Mouse (Mus musculus) kidney, adult 11 months (tissue): Measurements from ENCODE around the gene Gm11020.

Source experiments
- DNase-seq: peaks from one replicate; pipeline ENCODE4 v3.0.0; 2022

Gm11020 gene

DNA sequence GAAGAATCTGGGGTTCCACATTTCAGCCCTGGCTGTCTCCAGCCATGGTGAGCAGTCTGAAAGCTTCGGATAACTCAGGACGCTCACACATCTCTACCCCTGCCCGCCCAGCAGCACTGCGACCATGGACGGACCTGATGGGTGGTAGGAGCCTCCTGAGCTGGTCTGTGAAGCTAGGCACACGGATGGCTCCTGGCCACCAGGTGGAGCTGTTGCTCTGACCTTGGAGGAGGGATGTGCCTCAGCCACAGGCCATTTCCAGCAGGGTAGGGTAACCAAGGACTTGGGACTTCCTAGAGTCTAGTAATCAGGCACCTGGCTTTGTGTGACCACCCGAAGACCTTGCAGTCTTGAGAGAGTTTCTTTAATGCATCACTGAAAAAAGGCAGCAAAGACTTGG lies 22.6 kb downstream of the Gm11020 start:
- DNase-seq: peak; percentile 78

DNA sequence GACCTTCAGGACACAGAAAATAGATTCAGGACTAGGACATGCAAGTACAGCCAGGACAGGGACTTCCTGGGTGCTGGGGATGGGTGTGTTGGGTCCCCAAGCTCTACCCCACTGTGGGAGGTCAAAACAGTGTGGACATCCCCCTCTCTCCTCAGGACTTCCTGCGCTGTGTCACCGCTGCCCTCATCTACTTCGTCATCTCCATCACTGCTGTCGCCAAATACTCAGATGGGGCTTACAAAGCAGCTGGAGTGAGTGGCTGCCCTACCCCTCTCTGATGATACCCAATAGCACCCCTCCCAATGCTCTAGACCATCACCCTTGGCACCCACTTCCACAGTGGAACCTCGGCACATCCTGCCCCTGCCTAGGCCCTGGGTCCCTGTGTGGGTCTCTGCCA lies 23.3 kb downstream of the Gm11020 start:
- no peak for DNase-seq

DNA sequence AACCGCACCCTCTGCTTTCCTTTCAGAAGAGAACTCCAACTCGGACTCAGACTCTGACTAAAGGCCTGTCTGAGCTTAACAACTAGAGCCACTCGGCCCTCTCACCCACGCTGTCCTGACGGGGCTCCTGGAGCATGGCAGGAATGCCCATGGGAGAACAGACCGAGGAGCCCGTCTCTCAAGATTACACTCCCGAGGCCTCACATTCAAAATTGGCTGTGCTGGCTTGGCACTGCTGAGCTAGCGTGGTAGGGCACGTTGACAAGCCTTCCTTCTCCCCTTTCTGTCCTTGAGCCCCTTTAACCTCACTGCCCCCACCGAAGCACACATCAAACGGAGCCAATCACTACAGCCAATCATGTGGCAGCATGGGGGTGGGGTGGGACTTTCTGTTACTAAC lies 25.3 kb downstream of the Gm11020 start:
- no peak for DNase-seq

DNA sequence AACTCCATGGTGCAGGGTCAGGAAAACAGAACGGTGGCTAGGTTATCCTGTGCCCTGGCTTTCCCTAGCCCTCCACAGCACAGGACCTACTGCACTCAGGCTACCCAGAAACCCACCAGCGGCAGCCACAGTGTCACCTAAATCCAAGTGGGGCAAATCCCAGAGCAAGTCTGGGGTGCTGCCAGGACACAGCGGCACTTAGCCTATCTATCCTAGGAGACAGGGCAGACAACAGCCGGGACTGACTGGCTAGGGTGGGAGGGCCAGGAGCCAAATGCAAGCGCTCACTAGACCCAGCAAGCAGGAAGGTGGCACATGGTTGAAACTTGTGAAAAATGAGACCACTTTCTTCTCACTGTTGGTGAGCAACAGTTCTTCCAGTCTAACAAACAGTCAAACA lies 27.6 kb downstream of the Gm11020 start:
- no peak for DNase-seq

DNA sequence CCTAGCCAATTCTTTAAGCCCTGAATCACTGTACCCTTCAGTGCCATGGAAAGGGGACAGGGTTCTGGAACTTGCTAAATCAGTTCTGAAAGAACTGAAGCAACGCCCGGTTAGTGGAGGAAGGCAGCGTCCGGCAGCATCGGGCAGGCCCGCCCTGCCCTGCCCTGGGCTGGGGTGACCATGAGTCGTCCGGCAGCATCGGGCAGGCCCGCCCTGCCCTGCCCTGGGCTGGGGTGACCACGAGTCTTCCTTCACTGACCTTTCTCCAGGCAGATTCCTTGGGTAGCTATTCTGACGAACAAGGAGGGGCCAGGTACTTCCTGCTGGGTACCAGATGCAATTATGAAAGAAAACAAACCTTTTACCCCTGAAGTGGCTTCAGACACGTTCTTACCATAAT lies 28.7 kb downstream of the Gm11020 start:
- DNase-seq: no peak

DNA sequence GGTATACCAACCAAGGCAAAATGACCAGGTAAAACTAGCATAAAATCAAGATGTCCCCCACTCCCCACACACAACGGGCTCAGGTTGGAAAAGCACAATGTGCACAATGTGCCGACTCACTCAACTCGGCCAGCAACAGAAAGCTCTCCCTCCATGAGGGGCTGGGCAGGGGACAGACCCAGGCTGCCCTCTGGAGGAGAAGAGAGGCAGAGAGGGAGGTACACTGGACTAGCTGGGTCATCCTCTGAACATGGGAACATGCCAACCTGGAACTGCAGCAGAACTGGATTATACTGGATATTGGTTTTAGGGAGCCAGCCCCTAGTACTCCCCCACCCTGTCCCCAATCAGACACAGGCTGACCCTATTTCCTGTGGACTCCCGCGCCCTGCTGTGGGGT lies 31.8 kb downstream of the Gm11020 start:
- DNase-seq: no peak

DNA sequence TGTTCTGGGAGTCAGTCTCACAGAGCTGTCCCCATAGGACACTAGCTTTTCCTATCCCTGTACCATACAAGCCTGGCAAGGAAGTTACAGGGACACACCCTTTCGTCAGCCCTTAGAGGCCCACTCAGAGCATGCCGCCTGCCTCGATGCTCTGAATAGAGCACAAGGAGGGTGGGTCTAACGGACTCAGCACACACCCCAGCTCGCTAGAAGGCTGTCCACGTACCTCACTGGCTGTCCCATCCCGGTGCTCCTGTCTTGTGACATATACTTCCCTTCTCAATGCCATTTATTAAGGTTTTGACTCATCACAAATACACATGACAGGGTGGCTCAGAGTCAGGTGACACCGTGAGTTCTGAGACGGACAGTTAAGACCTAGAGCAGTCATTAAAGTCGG lies 33.1 kb downstream of the Gm11020 start:
- DNase-seq: no peak

DNA sequence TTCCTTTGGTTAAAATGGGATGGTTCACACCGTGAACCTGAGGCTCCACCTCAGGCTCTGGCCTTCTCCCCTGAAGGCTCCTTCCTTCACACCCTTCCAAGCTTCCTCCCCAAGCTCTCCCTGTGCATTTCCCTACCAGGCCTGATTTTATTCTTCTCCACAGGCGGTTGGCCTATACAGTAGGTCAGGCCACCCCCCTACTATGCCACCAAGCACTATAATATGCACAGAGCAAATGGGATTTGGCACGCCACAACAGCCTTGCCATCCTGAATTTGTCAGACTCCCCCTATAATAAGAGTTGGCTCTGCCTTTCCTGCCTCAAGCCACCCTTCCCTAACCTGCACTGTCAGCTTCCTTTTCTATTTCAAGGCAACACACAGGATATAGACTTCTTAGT lies 37.3 kb downstream of the Gm11020 start:
- no peak for DNase-seq

DNA sequence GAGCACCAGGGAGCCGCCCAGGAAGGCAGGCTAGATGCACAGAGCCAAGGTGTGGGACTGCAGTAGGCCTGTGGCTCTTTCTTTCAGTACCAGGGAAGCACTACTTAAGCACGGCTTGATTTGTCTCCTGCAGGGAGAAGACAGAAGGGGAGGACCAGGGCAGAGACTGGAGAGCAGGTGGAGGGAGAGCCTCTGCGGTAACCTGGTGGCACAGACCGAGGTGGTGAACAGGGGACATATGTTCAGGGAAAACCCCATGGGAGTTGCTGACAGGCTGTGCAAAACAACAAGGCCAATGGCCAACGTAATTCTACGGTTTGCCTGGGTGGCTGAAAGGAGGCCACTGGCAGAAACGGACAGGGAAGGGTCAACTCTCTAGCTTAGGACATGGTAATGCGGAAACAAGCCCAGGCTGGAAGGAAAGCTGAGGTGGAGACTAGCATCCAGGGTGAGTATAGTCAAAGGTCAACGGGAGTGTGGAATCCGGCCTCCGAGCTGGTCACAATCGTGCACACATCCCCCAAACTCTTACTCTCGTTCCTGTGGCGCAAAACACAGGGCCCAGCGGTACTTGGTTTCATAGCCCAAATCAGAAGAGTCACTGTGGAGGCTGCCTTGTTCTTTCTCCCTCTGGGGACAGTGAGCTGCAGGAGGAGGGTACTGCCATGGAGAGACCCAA lies 38.5 kb downstream of the Gm11020 start:
- DNase-seq: no peak

DNA sequence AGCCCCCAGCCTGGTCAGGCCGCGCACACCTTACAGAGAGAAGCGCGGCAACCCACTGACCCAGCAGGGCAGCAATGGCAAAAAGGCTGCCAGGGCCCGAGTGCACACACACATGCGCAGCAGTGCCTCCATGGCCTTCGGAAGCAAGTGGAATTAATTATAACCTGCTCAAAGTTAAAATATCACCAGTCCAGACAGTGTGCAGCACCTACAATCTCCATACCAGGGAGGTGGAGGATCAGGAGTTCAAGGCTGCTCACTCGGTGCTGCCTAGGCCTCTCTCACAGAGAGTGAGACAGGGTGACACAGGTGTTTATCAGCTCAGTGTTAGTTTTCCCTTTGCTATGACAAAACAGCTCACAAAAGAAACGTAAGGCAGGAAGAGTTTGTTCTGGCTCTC lies 44.3 kb downstream of the Gm11020 start:
- no peak for DNase-seq

DNA sequence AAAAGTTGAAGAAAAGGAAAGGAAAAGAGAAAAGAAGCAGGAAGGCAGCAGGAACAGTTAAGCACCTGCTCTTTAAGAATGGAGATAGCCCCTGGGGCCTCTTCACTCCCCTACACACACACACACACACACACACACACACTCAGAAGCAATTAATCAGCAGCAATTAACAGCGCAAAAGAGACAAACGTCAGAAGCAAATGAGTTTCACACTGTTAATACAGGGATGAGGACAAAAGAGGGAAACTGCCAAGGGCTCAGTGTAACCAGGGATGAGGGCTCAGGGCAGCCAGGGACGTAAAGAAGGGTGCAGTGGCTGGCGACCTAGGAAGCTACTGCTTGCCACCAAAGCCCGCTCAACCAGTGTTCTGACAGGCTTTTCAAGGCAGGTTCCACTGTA lies 46.0 kb downstream of the Gm11020 start:
- DNase-seq: no peak

DNA sequence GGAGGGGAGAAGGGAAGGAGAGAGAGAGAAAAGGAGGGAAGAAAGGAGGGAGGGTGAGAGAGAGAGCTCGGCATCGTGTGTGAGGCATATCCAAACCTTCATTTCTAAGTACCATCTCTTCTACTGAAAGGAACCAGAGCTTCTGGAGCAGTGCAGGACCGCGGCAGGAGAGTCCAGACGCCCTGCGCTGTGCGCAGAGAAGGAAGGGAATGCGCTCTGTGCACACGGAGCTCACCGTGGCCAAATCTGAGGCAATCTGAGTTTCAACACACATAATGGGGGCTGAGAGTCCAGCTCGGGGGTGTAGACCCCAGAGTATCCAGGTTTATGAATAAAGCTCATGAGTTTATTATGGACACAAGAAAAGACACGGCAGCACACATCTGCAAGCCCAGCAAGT lies 48.2 kb downstream of the Gm11020 start:
- DNase-seq: no peak

DNA sequence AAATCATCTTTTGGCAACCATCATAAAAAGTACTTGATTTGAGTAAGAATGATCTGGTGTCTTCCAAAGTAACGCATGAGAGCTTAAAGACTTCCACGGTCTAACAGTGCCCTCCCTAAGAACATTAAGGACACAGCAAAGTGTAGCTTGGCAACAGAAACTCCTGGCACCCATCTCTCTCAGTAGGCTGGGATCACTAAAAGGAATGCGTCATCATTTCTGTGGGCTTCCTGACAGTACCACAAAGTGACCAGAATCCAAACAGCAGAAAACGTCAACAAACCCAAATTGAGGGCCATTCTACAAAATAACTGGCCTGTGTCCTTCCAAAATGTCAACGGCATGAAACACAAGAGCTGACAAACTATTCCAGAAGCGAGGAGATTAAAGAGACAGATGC lies 48.7 kb downstream of the Gm11020 start:
- DNase-seq: no peak

DNA sequence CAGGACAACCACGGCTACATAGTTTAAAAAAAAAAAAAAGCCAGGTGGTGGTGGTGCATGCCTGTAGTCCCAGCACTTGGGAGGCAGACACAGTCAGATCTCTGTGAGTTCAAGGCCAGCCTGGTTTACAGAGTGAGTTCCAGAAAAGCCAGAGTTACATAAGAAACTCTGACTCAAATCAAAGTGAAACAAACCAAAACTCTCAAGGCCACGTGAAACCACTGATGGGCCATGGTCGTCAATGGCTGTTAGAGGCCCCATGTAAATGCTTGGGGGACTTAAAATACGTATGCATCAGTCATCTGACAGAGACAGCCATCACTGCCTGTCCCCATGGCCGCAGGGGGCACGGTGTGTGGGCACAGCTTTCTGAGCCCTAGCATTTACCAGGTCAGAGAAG lies 49.8 kb downstream of the Gm11020 start:
- DNase-seq: no peak
